Mouse (Mus musculus) spleen, adult 2 months (tissue): ENCODE data around the gene B4galt5.

Experiments
- CTCF ChIP-seq: fragments of 200-500 bp; IDR thresholded peaks from 2 replicates; pipeline ENCODE4 v1.5.1; 2011; ENCODE audit warnings: mild to moderate bottlenecking, inconsistent platforms; ENCODE audit not compliant: insufficient read depth, insufficient read length, insufficient replicate concordance; ENCODE audit errors: extremely low read depth
- POLR2A ChIP-seq: fragments of 200-500 bp; IDR thresholded peaks from 2 replicates; pipeline ENCODE4 v1.6.1; 2011; ENCODE audit warnings: low read depth, low read length, inconsistent platforms

DNA sequence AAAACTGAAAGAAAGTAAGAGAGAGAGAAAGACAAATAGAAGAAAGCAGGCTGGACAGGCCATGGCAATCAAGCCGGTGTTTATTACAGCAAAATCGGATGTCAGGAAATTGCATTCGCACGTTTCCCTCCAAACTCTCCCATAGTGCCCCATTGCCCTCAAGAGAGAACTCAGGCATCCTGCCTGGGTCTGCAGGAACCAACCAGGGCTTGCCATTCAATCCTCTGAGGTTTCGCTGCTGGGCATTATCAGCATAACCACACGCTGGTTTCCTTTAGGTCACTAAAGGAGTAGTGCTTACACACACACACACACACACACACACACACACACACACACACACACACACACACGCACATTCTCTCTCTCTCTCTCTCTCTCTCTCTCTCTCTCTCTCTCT is 18.3 kb upstream of the B4galt5 start:
- TF ChIP-seq POLR2A (no peak), CTCF (no peak)
